In the genomic region with DNA sequence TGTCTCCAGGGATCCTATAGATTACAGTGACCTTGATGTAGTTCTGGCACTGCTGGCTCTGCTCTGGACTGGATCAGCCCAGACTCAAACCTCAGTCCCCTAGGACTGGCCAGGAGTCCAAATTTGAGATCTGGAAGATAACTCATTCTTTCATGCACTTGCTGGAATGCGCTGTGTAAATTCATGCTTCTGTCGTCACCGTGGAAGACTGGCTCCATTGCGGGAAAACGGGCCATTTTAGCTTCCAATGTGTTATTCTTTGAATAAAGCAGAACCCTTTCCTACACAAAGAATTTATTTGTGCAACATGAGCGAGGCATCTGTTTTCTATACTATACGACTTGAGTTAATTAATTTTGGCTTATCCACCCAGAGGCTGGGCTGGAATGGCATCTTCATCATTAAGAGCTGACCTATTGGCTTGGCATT, we compare ENCODE assay signal across 13 mouse cellular contexts. TPM values are rescaled to one million over a fixed set of nuclear protein-coding genes. Genes with fewer than 3 reads are reported as not detected.
A peak's percentile ranks its signal among the peaks of the same experiment; 100 is the strongest.
DNase-seq lines count a peak whose midpoint lies in the region; ATAC-seq and TF ChIP-seq lines count a peak whose summit lies in the region.
"Had no signal": no experiment of that assay in that cellular context is flagged by ENCODE, and none has a peak within 500 bp of the region (broad histone marks: within the 10 kb centered on the region; RNA-seq: fewer than 3 reads in every experiment).

No protein-coding gene starts in this region.

- peaks cover 54% of the 10 kb centered on the region for H3K4me1 ChIP-seq in intestine, embryonic 14.5 days (replicated peaks; ENCODE audit: control insufficient read depth, insufficient read depth, low read length)
- no peaks in the 10 kb centered on the region for H3K4me1 ChIP-seq in intestine, postnatal 0 days (replicated peaks; ENCODE audit: control insufficient read depth, insufficient read depth, low read length)
- H3K4me1 ChIP-seq in embryonic facial prominence, embryonic 13.5 days = peaks cover 83% of the 10 kb centered on the region
- peaks cover 83% of the 10 kb centered on the region for H3K4me1 ChIP-seq in limb, embryonic 13.5 days

- peak; percentile 54 for DNase-seq in intestine, embryonic 14.5 days (ENCODE audit: low spot score)
- DNase-seq in embryo, embryonic 10.5 days (ENCODE audit: low spot score) = peak; percentile 63
- DNase-seq in left cerebral cortex, adult 11 months (ENCODE audit: low spot score) = no peak
- DNase-seq: adrenal gland, postnatal 25 days; kidney, adult 18-20 months; left cerebral cortex, postnatal 4 days had no signal

- no peak overlapping the region for H3K9ac ChIP-seq in intestine, embryonic 14.5 days (ENCODE audit: low read length)
- H3K9ac ChIP-seq in intestine, postnatal 0 days (ENCODE audit: low read depth, low read length) = no peak overlapping the region
- no peak overlapping the region for H3K9ac ChIP-seq in embryonic facial prominence, embryonic 13.5 days
- H3K9ac ChIP-seq in limb, embryonic 13.5 days = no peak overlapping the region
- H3K9ac ChIP-seq: lung, embryonic 15.5 days; midbrain, embryonic 12.5 days had no signal

- TF ChIP-seq CTCF in intestine, postnatal 0 days (IDR thresholded peaks at IDR 0.05; ENCODE audit: low read depth) = no peak

- H3K27me3 ChIP-seq in intestine, embryonic 14.5 days (replicated peaks; ENCODE audit: control insufficient read depth, insufficient read depth, low read length) = no peaks in the 10 kb centered on the region
- no peaks in the 10 kb centered on the region for H3K27me3 ChIP-seq in intestine, postnatal 0 days (replicated peaks; ENCODE audit: control insufficient read depth, insufficient read depth, low read length)
- H3K27me3 ChIP-seq in embryonic facial prominence, embryonic 13.5 days = no peaks in the 10 kb centered on the region
- H3K27me3 ChIP-seq in limb, embryonic 13.5 days = no peaks in the 10 kb centered on the region
- H3K27me3 ChIP-seq: lung, embryonic 15.5 days; midbrain, embryonic 12.5 days had no signal

- WGBS in intestine, embryonic 14.5 days = 36% methylated on average over 7 of the region's 7 CpGs
- WGBS in intestine, postnatal 0 days = 69% methylated on average over 7 of the region's 7 CpGs
- WGBS in embryonic facial prominence, embryonic 13.5 days = 23% methylated on average over 7 of the region's 7 CpGs
- 17% methylated on average over 7 of the region's 7 CpGs for WGBS in limb, embryonic 13.5 days

- no peaks in the 10 kb centered on the region for H3K36me3 ChIP-seq in intestine, embryonic 14.5 days (ENCODE audit: control insufficient read depth, insufficient read depth, low read length)
- no peaks in the 10 kb centered on the region for H3K36me3 ChIP-seq in intestine, postnatal 0 days (ENCODE audit: control insufficient read depth, insufficient read depth)
- H3K36me3 ChIP-seq in embryonic facial prominence, embryonic 13.5 days = no peaks in the 10 kb centered on the region
- no peaks in the 10 kb centered on the region for H3K36me3 ChIP-seq in limb, embryonic 13.5 days
- H3K36me3 ChIP-seq: lung, embryonic 15.5 days; midbrain, embryonic 12.5 days had no signal

- H3K27ac ChIP-seq in intestine, embryonic 14.5 days (ENCODE audit: low read depth) = peak overlapping the region; percentile 35; the same call in 1 of the 2 replicates
- no peak overlapping the region for H3K27ac ChIP-seq in intestine, postnatal 0 days (ENCODE audit: low read depth, low read length)
- H3K27ac ChIP-seq in embryonic facial prominence, embryonic 13.5 days = peak overlapping the region; percentile 98
- H3K27ac ChIP-seq in limb, embryonic 13.5 days = peak overlapping the region; percentile 99
- H3K27ac ChIP-seq: lung, embryonic 15.5 days; midbrain, embryonic 12.5 days had no signal

- ATAC-seq in intestine, embryonic 14.5 days (replicated peaks; ENCODE audit: low FRiP score, low TSS enrichment, low read depth) = peak; percentile 59
- ATAC-seq in intestine, postnatal 0 days = no peak
- ATAC-seq in embryonic facial prominence, embryonic 13.5 days (ENCODE audit: insufficient number of reproducible peaks, insufficient read depth, low FRiP score, low TSS enrichment, low read depth) = peak; percentile 56
- peak; percentile 29 for ATAC-seq in limb, embryonic 13.5 days (ENCODE audit: low FRiP score, low read depth)
- no peak for ATAC-seq in inflammation-experienced regulatory T-cells, adult 6 months

- H3K4me2 ChIP-seq in intestine, embryonic 14.5 days (ENCODE audit: low read length) = no peak overlapping the region
- H3K4me2 ChIP-seq in intestine, postnatal 0 days (replicated peaks; ENCODE audit: low read depth) = no peak overlapping the region
- no peak overlapping the region for H3K4me2 ChIP-seq in embryonic facial prominence, embryonic 13.5 days
- no peak overlapping the region for H3K4me2 ChIP-seq in limb, embryonic 13.5 days (replicated peaks)
- H3K4me2 ChIP-seq: heart, embryonic 11.5 days; lung, embryonic 15.5 days; midbrain, embryonic 12.5 days had no signal

- H3K9me3 ChIP-seq in intestine, embryonic 14.5 days (ENCODE audit: control insufficient read depth, low read length) = no peaks in the 10 kb centered on the region
- H3K9me3 ChIP-seq in intestine, postnatal 0 days (ENCODE audit: control insufficient read depth) = no peaks in the 10 kb centered on the region
- H3K9me3 ChIP-seq in embryonic facial prominence, embryonic 13.5 days = no peaks in the 10 kb centered on the region
- H3K9me3 ChIP-seq in limb, embryonic 13.5 days = no peaks in the 10 kb centered on the region
- H3K9me3 ChIP-seq: lung, embryonic 15.5 days; midbrain, embryonic 12.5 days had no signal

- H3K4me3 ChIP-seq in intestine, embryonic 14.5 days (ENCODE audit: low read depth, low read length) = no peak overlapping the region
- no peak overlapping the region for H3K4me3 ChIP-seq in intestine, postnatal 0 days (ENCODE audit: low read depth, low read length)
- no peak overlapping the region for H3K4me3 ChIP-seq in embryonic facial prominence, embryonic 13.5 days
- no peak overlapping the region for H3K4me3 ChIP-seq in limb, embryonic 13.5 days
- H3K4me3 ChIP-seq: lung, embryonic 15.5 days; midbrain, embryonic 12.5 days had no signal

RNA-seq across cellular contexts. Expression of a gene that starts 40.9 kb away (rescaled TPM):
- polyA plus RNA-seq in intestine, embryonic 14.5 days (2014; fragmentation: Nextera tagmentation; extraction: Ambion mirVana) = not detected in 2 replicates
- not detected in 2 replicates for polyA plus RNA-seq in intestine, postnatal 0 days (2015; fragmentation: Nextera tagmentation; extraction: Ambion mirVana)
- not detected in 2 replicates for polyA plus RNA-seq in embryonic facial prominence, embryonic 13.5 days (2015; fragmentation: Nextera tagmentation; extraction: Ambion mirVana)
- 0.26 TPM in 1 of 2 replicates, not detected in the other for polyA plus RNA-seq in limb, embryonic 13.5 days (2015; fragmentation: Nextera tagmentation; extraction: Ambion mirVana)
- polyA plus RNA-seq in inflammation-experienced regulatory T-cells, adult 6 months (2017; shearing (Covaris generic)) = not detected
- polyA plus RNA-seq: heart, embryonic 11.5 days; lung, embryonic 15.5 days; midbrain, embryonic 12.5 days had no signal

RNA-seq across cellular contexts. Expression of a gene that starts 51.3 kb away (rescaled TPM):
- polyA plus RNA-seq in intestine, embryonic 14.5 days (2014; fragmentation: Nextera tagmentation; extraction: Ambion mirVana) = 37.4 and 40.3 TPM in 2 replicates
- 35.0 and 36.6 TPM in 2 replicates for polyA plus RNA-seq in intestine, postnatal 0 days (2015; fragmentation: Nextera tagmentation; extraction: Ambion mirVana)
- 50.4 and 51.4 TPM in 2 replicates for polyA plus RNA-seq in embryonic facial prominence, embryonic 13.5 days (2015; fragmentation: Nextera tagmentation; extraction: Ambion mirVana)
- polyA plus RNA-seq in limb, embryonic 13.5 days (2015; fragmentation: Nextera tagmentation; extraction: Ambion mirVana) = 53.9 and 57.3 TPM in 2 replicates
- polyA plus RNA-seq in inflammation-experienced regulatory T-cells, adult 6 months (2017; shearing (Covaris generic)) = 10 to 100 TPM; 27.3 to 31.7 (median 29.8) TPM

Comparison
In these comparisons a context has a peak if more than half of its experiments do, and no peak if none do; other contexts are left out.
1. ATAC-seq: peak in intestine, embryonic 14.5 days (single experiment), embryonic facial prominence, embryonic 13.5 days (single experiment) and limb, embryonic 13.5 days (single experiment); none in intestine, postnatal 0 days (single experiment) and inflammation-experienced regulatory T-cells, adult 6 months (single experiment).